Mouse (Mus musculus) pancreas, adult 10 weeks (tissue): ENCODE data around the gene Akt3. TPM values are rescaled to one million over a fixed set of nuclear protein-coding genes. Genes with fewer than 3 reads are reported as not detected.

Source experiments
- polyA plus RNA-seq: library from polyadenylated mRNA; stranded (reverse); fragments of 350-450 nt; fragmentation: Illumina TruSeq; extraction: RNeasy Lipid Tissue Mini Kit (QIAGEN cat#74804); gene quantifications from one replicate; pipeline ENCODE4 v1.2.3, GENCODE M21; 2015; ENCODE audit warnings: low read depth, low replicate concordance; ENCODE audit not compliant: insufficient read depth

Akt3 gene
- polyA plus RNA-seq: 5.0 TPM

GRCm38 (mm10) chr1:177258034-177258342, at the start of gene Akt3:
Akt3 (minus strand) TSS chr1:177258203.

Other genes with a start within 250 kb of the Akt3 start
- 14.6 TPM for gene Zbtb18, start 184.1 kb upstream of the Akt3 start, polyA plus RNA-seq